Mouse (Mus musculus) forebrain, embryonic 15.5 days (tissue): ENCODE data around the gene Trappc10. TPM values are rescaled to one million over a fixed set of nuclear protein-coding genes. Genes with fewer than 3 reads are reported as not detected.
"Not testable (repeated sequence)": the region's sequence is repeated elsewhere in the genome, so short reads cannot be mapped to it uniquely, and the experiment has no call there.

Experiments
- ATAC-seq: fragments of 200-750 bp; cut with Nextera tagmentation; replicated peaks from 2 replicates; pipeline ENCODE4 v1.8.0; 2017; ENCODE audit warnings: mild to moderate bottlenecking, moderate TSS enrichment, moderate library complexity
- H3K27ac ChIP-seq: fragments of 300-500 bp; sonication (generic); replicated peaks from 2 replicates; pipeline ENCODE4 v1.5.1; 2015; ENCODE audit warnings: mild to moderate bottlenecking, inconsistent platforms
- H3K27me3 ChIP-seq: fragments of 300-500 bp; sonication (generic); 2 replicates; pipeline ENCODE4 v1.6.1; 2015; ENCODE audit warnings: inconsistent platforms
- H3K36me3 ChIP-seq: fragments of 300-500 bp; sonication (generic); 2 replicates; pipeline ENCODE4 v1.6.1; 2015; ENCODE audit warnings: mild to moderate bottlenecking, inconsistent platforms
- H3K4me1 ChIP-seq: fragments of 300-500 bp; sonication (generic); 2 replicates; pipeline ENCODE4 v1.6.1; 2015; ENCODE audit warnings: inconsistent platforms
- H3K4me2 ChIP-seq: fragments of 300-500 bp; sonication (generic); replicated peaks from 2 replicates; pipeline ENCODE4 v1.6.1; 2015; ENCODE audit warnings: mild to moderate bottlenecking, inconsistent platforms
- H3K4me3 ChIP-seq: fragments of 300-500 bp; sonication (generic); 2 replicates; pipeline ENCODE4 v1.5.1; 2015; ENCODE audit warnings: mild to moderate bottlenecking, inconsistent platforms
- H3K9ac ChIP-seq: fragments of 300-500 bp; sonication (generic); replicated peaks from 2 replicates; pipeline ENCODE4 v1.6.1; 2015; ENCODE audit warnings: mild to moderate bottlenecking, inconsistent platforms
- H3K9me3 ChIP-seq: fragments of 300-500 bp; sonication (generic); 2 replicates; pipeline ENCODE4 v1.6.1; 2016; ENCODE audit warnings: inconsistent platforms
- WGBS: fragments of 180-500 bp; shearing (Covaris S2); methylation state at CpG from one replicate; pipeline ENCODE4 v1.1.7; 2015; ENCODE audit warnings: mixed read lengths; 5-methylcytosine and 5-hydroxymethylcytosine counted together
- polyA plus RNA-seq: library from polyadenylated mRNA; unstranded; fragments of >200 nt; fragmentation: Nextera tagmentation; extraction: Ambion mirVana; gene quantifications from 2 replicates; pipeline ENCODE4 v1.2.1, GENCODE M21; 2015

Gene Trappc10
- polyA plus RNA-seq, 1 experiment from 2014 or later, result 27.2 TPM

- H3K9me3 ChIP-seq, result no peaks in the 10 kb centered on the region
- no peak overlapping the region for H3K27ac ChIP-seq
- H3K4me2 ChIP-seq, result no peak overlapping the region
- 88% methylated on average over 8 of the region's 8 CpGs for WGBS
- no peak for ATAC-seq
- no peak overlapping the region for H3K9ac ChIP-seq
- peaks cover 2% of the 10 kb centered on the region; the same call in 1 of the 2 replicates for H3K4me1 ChIP-seq
- no peak overlapping the region for H3K4me3 ChIP-seq
- H3K27me3 ChIP-seq, result no peaks in the 10 kb centered on the region
- peaks cover 26% of the 10 kb centered on the region for H3K36me3 ChIP-seq
Observed at GRCm38 (mm10) chr10:78227875-78228559, 16.4 kb downstream of the Trappc10 start.

GRCm38 (mm10) chr10:78224136-78224535 lies 20.3 kb downstream of the Trappc10 start:
- ATAC-seq, result no peak
- no peaks in the 10 kb centered on the region for H3K27me3 ChIP-seq
- H3K4me2 ChIP-seq, result no peak overlapping the region
- H3K27ac ChIP-seq, result no peak overlapping the region
- no peak overlapping the region for H3K4me3 ChIP-seq
- H3K9ac ChIP-seq, result no peak overlapping the region
- WGBS, result 91% methylated on average over 6 of the region's 6 CpGs
- no peaks in the 10 kb centered on the region for H3K4me1 ChIP-seq
- no peaks in the 10 kb centered on the region for H3K9me3 ChIP-seq
- peaks cover 43% of the 10 kb centered on the region for H3K36me3 ChIP-seq

DNA sequence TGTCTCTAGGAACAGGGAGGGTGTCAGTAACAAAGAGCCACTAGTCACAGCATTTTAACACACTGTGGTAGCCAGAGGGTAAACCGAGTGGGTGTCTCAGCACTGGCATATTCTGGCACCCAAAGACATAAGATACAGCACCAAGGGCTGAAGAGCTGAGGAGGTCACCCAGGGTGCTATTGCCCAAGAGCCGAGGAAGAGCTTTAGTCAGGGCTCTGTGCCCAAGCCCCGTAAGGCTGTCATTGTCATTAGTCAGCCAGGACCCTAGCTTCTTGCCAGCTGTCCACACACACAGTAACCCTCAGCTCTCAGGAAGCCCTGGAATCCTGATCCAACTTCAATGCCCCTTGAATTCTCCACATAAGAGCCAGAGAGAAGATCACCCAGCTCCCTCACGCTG lies 21.5 kb downstream of the Trappc10 start:
- WGBS, result 82% methylated on average over 4 of the region's 4 CpGs
- H3K36me3 ChIP-seq, result peaks cover 45% of the 10 kb centered on the region
- ATAC-seq, result no peak

DNA sequence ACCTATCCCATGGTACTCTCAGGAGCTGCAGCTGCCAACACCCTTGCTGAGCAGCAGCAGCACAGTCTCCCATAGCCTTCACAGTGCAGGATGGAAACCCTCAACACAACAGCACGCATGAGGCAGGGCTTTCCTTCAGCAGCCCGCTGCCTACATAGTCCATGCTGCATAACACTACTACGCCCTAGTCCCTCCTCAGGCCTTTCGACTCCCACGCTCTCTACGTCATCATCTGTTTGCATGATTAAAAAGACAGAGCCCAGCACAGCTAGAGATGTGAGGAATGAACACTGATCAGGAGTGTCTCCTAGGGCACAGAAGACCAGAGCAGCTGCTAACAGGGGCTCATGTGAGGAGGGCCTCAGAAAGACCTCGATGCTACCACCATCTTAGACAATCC lies 23.1 kb downstream of the Trappc10 start:
- Histone ChIP-seq H3K27me3 (no peaks in the 10 kb centered on the region), H3K36me3 (peaks cover 49% of the 10 kb centered on the region), H3K4me1 (no peaks in the 10 kb centered on the region), H3K9ac (no peak overlapping the region), H3K4me3 (no peak overlapping the region), H3K27ac (no peak overlapping the region), H3K9me3 (no peaks in the 10 kb centered on the region), H3K4me2 (no peak overlapping the region)
- 95% methylated on average over 7 of the region's 7 CpGs for WGBS
- ATAC-seq, result no peak

More for the DNA sequence above, 21.5 kb downstream of the Trappc10 start:
- H3K4me1 ChIP-seq, result no peaks in the 10 kb centered on the region
- H3K4me3 ChIP-seq, result no peak overlapping the region
- no peaks in the 10 kb centered on the region for H3K9me3 ChIP-seq
- H3K4me2 ChIP-seq, result no peak overlapping the region
- H3K9ac ChIP-seq, result no peak overlapping the region
- H3K27me3 ChIP-seq, result no peaks in the 10 kb centered on the region
- no peak overlapping the region for H3K27ac ChIP-seq

GRCm38 (mm10) chr10:78219528-78219927 lies 24.9 kb downstream of the Trappc10 start:
- H3K27ac ChIP-seq, result no peak overlapping the region
- H3K4me3 ChIP-seq, result no peak overlapping the region
- 95% methylated on average over 1 of the region's 1 CpGs for WGBS
- no peaks in the 10 kb centered on the region for H3K27me3 ChIP-seq
- peaks cover 66% of the 10 kb centered on the region for H3K36me3 ChIP-seq
- no peaks in the 10 kb centered on the region for H3K4me1 ChIP-seq
- ATAC-seq, result no peak
- no peak overlapping the region for H3K4me2 ChIP-seq
- no peak overlapping the region for H3K9ac ChIP-seq
- no peaks in the 10 kb centered on the region for H3K9me3 ChIP-seq

DNA sequence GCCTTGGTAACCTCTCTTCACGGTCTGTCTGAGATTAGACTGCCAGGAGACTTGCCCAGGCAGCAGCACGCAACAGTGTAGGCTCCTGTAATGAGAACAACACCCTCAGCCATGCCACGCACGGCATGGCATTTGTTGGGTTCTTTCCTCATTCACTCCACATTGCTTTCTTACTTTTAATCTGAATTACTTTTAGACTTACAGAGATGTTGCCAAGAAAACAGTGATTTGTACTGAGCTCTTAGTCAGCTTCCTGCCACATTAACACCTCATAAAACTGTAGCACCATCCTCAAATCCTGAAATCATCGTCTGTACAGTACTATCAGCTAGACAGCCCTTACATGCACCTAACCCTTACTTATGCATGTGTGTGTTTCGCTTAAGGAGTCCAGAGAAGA lies 25.9 kb downstream of the Trappc10 start:
- H3K9ac ChIP-seq, result no peak overlapping the region
- H3K27me3 ChIP-seq, result no peaks in the 10 kb centered on the region
- H3K4me1 ChIP-seq, result no peaks in the 10 kb centered on the region
- 91% methylated on average over 6 of the region's 6 CpGs for WGBS
- ATAC-seq, result no peak
- H3K36me3 ChIP-seq, result peaks cover 75% of the 10 kb centered on the region
- no peaks in the 10 kb centered on the region for H3K9me3 ChIP-seq
- no peak overlapping the region for H3K4me3 ChIP-seq
- H3K27ac ChIP-seq, result no peak overlapping the region
- no peak overlapping the region for H3K4me2 ChIP-seq

DNA sequence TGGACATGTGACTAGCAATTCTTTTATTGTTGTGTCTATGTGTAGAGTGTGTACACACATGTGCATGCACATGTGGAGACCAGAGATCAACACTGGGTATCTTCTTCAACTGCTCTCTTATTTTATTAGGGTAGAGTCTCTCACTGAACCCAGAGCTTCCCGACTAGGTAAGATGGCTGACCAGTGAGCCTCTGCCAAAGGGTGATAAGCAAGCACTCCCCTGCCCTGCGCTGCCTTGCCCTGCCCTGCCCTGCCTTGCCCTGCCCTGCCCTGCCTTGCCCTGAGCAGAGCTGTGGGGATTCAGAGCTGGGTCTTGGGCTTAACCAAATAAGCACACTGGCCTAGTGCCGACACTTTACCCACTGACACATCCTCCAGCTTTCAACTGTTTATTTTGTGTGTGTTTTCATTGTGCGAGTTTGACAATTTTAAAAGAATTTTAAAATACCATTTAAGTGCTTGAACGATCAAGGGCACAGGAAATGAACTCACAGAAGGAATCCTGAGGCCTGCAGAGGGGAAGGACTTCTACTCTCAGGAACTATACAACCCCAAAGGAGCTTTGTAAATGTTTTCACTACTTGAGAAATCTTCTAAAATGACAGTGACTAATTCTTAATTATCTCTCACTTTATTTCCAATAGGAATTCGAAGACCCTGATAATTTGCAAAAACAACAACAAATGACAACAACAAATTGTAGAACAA lies 27.9 kb downstream of the Trappc10 start:
- Histone ChIP-seq H3K27me3 (no peaks in the 10 kb centered on the region), H3K36me3 (peaks cover 84% of the 10 kb centered on the region), H3K9ac (no peak overlapping the region), H3K9me3 (no peaks in the 10 kb centered on the region), H3K4me3 (no peak overlapping the region), H3K4me2 (no peak overlapping the region), H3K4me1 (no peaks in the 10 kb centered on the region), H3K27ac (no peak overlapping the region)
- WGBS, result 90% methylated on average over 6 of the region's 6 CpGs
- ATAC-seq, result no peak

DNA sequence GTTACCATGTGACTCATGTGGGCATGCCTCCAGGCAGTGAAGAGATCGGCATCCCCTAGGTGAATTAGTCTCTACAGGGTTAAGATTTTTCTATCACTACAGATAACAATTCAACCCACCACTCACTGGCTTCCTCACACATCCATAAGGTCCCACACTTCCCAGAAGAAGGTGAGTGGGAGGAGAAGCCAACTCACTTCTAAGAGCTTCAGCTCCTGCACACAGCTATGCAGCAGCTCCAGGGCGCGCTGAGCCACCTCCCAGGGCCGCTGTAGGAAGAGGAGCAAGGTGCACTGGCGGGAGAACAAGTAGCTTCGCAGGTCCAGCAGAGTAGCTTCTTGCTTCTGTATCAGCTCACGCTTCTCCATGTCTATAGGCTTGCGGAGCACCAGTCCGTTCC lies 30.1 kb downstream of the Trappc10 start:
- Histone ChIP-seq H3K4me2 (no peak overlapping the region), H3K36me3 (peaks cover 87% of the 10 kb centered on the region), H3K4me1 (no peaks in the 10 kb centered on the region), H3K9ac (no peak overlapping the region), H3K9me3 (no peaks in the 10 kb centered on the region), H3K4me3 (no peak overlapping the region), H3K27ac (no peak overlapping the region), H3K27me3 (no peaks in the 10 kb centered on the region)
- 95% methylated on average over 9 of the region's 9 CpGs for whole genome bisulfite sequencing
- ATAC-seq, result no peak

GRCm38 (mm10) chr10:78211311-78211710 lies 33.1 kb downstream of the Trappc10 start:
- H3K9ac ChIP-seq, result no peak overlapping the region
- no peak for ATAC-seq
- H3K27ac ChIP-seq, result no peak overlapping the region
- no peak overlapping the region for H3K4me2 ChIP-seq
- no peaks in the 10 kb centered on the region for H3K9me3 ChIP-seq
- no peaks in the 10 kb centered on the region for H3K4me1 ChIP-seq
- H3K36me3 ChIP-seq, result peaks cover 91% of the 10 kb centered on the region
- WGBS, result 68% methylated on average over 6 of the region's 6 CpGs
- no peak overlapping the region for H3K4me3 ChIP-seq
- no peaks in the 10 kb centered on the region for H3K27me3 ChIP-seq

GRCm38 (mm10) chr10:78201182-78201581 lies 43.3 kb downstream of the Trappc10 start:
- Histone ChIP-seq H3K4me3 (no peak overlapping the region), H3K27ac (no peak overlapping the region), H3K4me2 (no peak overlapping the region), H3K4me1 (no peaks in the 10 kb centered on the region), H3K9ac (no peak overlapping the region), H3K9me3 (no peaks in the 10 kb centered on the region), H3K27me3 (no peaks in the 10 kb centered on the region), H3K36me3 (peaks cover 87% of the 10 kb centered on the region)
- no peak for ATAC-seq
- WGBS, result 94% methylated on average over 4 of the region's 4 CpGs

- no peak overlapping the region for H3K9ac ChIP-seq
- WGBS, result 92% methylated on average over 5 of the region's 5 CpGs
- no peak for ATAC-seq
Observed at GRCm38 (mm10) chr10:78192933-78193332, 51.5 kb downstream of the Trappc10 start.

GRCm38 (mm10) chr10:78186076-78186475 lies 58.4 kb downstream of the Trappc10 start:
- not testable (repeated sequence) for H3K27me3 ChIP-seq, H3K27ac ChIP-seq, ATAC-seq, H3K9ac ChIP-seq, H3K9me3 ChIP-seq, H3K4me2 ChIP-seq, H3K4me3 ChIP-seq
- Histone ChIP-seq H3K4me1 (peaks cover 14% of the 10 kb centered on the region), H3K36me3 (peaks cover 52% of the 10 kb centered on the region)
- WGBS, result 93% methylated on average over 4 of the region's 4 CpGs

More at GRCm38 (mm10) chr10:78192933-78193332, 51.5 kb downstream of the Trappc10 start:
- no peak overlapping the region for H3K27ac ChIP-seq
- no peak overlapping the region for H3K4me2 ChIP-seq
- H3K36me3 ChIP-seq, result peaks cover 97% of the 10 kb centered on the region
- no peaks in the 10 kb centered on the region for H3K4me1 ChIP-seq
- no peaks in the 10 kb centered on the region for H3K27me3 ChIP-seq
- H3K9me3 ChIP-seq, result no peaks in the 10 kb centered on the region
- no peak overlapping the region for H3K4me3 ChIP-seq
